Mouse (Mus musculus) leukemia stem cell, adult 10-12 weeks (primary cell): ENCODE results near the gene Sec22c. TPM values are rescaled to one million over a fixed set of nuclear protein-coding genes. Genes with fewer than 3 reads are reported as not detected.

Experiments used
- polyA plus RNA-seq: library from polyadenylated mRNA; stranded (reverse); fragments of >175 nt; gene quantifications from 2 replicates; pipeline ENCODE4 v1.2.3, GENCODE M21; 2012; ENCODE audit warnings: low replicate concordance

The Sec22c gene
- polyA plus RNA-seq, result 8.1 and 14.6 TPM in 2 replicates

GRCm38 (mm10) chr9:121704646-121705625, at the start of gene Sec22c:
TSS of gene Sec22c (minus strand) at chr9:121705490.

GRCm38 (mm10) chr9:121718792-121719318, 13.6 kb upstream of the Sec22c start, which contains the start of gene Nktr:
TSS of gene Nktr (plus strand) at chr9:121719169.

GRCm38 (mm10) chr9:121709898-121710583, 4.8 kb upstream of the Sec22c start, which contains the start of gene Ss18l2:
TSS of gene Ss18l2 (plus strand) at chr9:121710329.

GRCm38 (mm10) chr9:121642401-121643181, 62.7 kb downstream of the Sec22c start, which contains the start of gene Vipr1:
TSS of gene Vipr1 (plus strand) at chr9:121642716.

GRCm38 (mm10) chr9:121642001-121642400, 63.3 kb downstream of the Sec22c start, which contains the start of gene Lyzl4:
TSS of gene Lyzl4 (minus strand) at chr9:121642096.

Other genes starting within 250 kb of the Sec22c start
- gene Cck, start 209.8 kb downstream of the Sec22c start, polyA plus RNA-seq, result not detected in 2 replicates
- gene Lyzl4, start 63.4 kb downstream of the Sec22c start, polyA plus RNA-seq, result not detected in 2 replicates
- 0.69 and 1.9 TPM in 2 replicates for gene Vipr1, start 62.8 kb downstream of the Sec22c start, polyA plus RNA-seq
- gene Ss18l2, start 4.8 kb upstream of the Sec22c start, polyA plus RNA-seq, result 11.0 and 17.7 TPM in 2 replicates
- gene Nktr, start 13.7 kb upstream of the Sec22c start, polyA plus RNA-seq, result 15.2 and 28.9 TPM in 2 replicates
- 0.63 and 2.2 TPM in 2 replicates for gene Zfp651, start 53.8 kb upstream of the Sec22c start, polyA plus RNA-seq
- gene Klhl40, start 72.1 kb upstream of the Sec22c start, polyA plus RNA-seq, result not detected in 2 replicates
- gene Hhatl, start 87.0 kb upstream of the Sec22c start, polyA plus RNA-seq, result not detected in 2 replicates
- not detected in 2 replicates for gene Ccdc13, start 134.0 kb upstream of the Sec22c start, polyA plus RNA-seq
- gene Higd1a, start 152.9 kb upstream of the Sec22c start, polyA plus RNA-seq, result 17.8 and 26.4 TPM in 2 replicates
- 0.14 and 0.76 TPM in 2 replicates for gene Ackr2, start 192.9 kb upstream of the Sec22c start, polyA plus RNA-seq
- 0.26 TPM in 1 of 2 replicates, not detected in the other for gene Cyp8b1, start 210.8 kb upstream of the Sec22c start, polyA plus RNA-seq
- gene Fam198a, start 245.5 kb upstream of the Sec22c start, polyA plus RNA-seq, result 0.24 TPM in 1 of 2 replicates, not detected in the other